Mouse (Mus musculus) ovary, postnatal 10 days (tissue): ENCODE measurements around the gene Fat2.

Source experiments
- DNase-seq: peaks from one replicate; pipeline ENCODE4 v3.0.0; 2022; ENCODE audit warnings: low spot score

Fat2 gene

GRCm38 (mm10) chr11:55329868-55330772, 6.2 kb downstream of the Fat2 start:
- no peak for DNase-seq

GRCm38 (mm10) chr11:55327558-55328409, 8.6 kb downstream of the Fat2 start:
- DNase-seq, result no peak

GRCm38 (mm10) chr11:55327111-55327510, 9.3 kb downstream of the Fat2 start:
- no peak for DNase-seq

- no peak for DNase-seq
Measured at GRCm38 (mm10) chr11:55326211-55326610, 10.2 kb downstream of the Fat2 start.

GRCm38 (mm10) chr11:55323854-55324253, 12.5 kb downstream of the Fat2 start:
- no peak for DNase-seq

GRCm38 (mm10) chr11:55320990-55321389, 15.4 kb downstream of the Fat2 start:
- DNase-seq, result no peak

- no peak for DNase-seq
Measured at GRCm38 (mm10) chr11:55315966-55316365, 20.4 kb downstream of the Fat2 start.

GRCm38 (mm10) chr11:55314704-55315047, 21.7 kb downstream of the Fat2 start:
- DNase-seq, result no peak

- no peak for DNase-seq
Measured at GRCm38 (mm10) chr11:55313768-55314703, 22.3 kb downstream of the Fat2 start.

- no peak for DNase-seq
Measured at GRCm38 (mm10) chr11:55302350-55302749, 34.0 kb downstream of the Fat2 start.

- DNase-seq, result no peak
Measured at GRCm38 (mm10) chr11:55293179-55293578, 43.2 kb downstream of the Fat2 start.

- DNase-seq, result no peak
Measured at GRCm38 (mm10) chr11:55291901-55292300, 44.5 kb downstream of the Fat2 start.

- DNase-seq, result no peak
Measured at GRCm38 (mm10) chr11:55289851-55290391, 46.4 kb downstream of the Fat2 start.

GRCm38 (mm10) chr11:55274756-55275155, 61.6 kb downstream of the Fat2 start:
- DNase-seq, result no peak

- no peak for DNase-seq
Measured at GRCm38 (mm10) chr11:55268580-55268979, 67.8 kb downstream of the Fat2 start.

- DNase-seq, result no peak
Measured at GRCm38 (mm10) chr11:55265647-55266046, 70.7 kb downstream of the Fat2 start.

GRCm38 (mm10) chr11:55264318-55264717, 72.0 kb downstream of the Fat2 start:
- DNase-seq, result no peak

GRCm38 (mm10) chr11:55262000-55262399, 74.4 kb downstream of the Fat2 start:
- DNase-seq, result no peak

- no peak for DNase-seq
Measured at GRCm38 (mm10) chr11:55261105-55261504, 75.3 kb downstream of the Fat2 start.

GRCm38 (mm10) chr11:55253391-55253790, 83.0 kb downstream of the Fat2 start:
- no peak for DNase-seq

GRCm38 (mm10) chr11:55250527-55250926, 85.8 kb downstream of the Fat2 start:
- no peak for DNase-seq

GRCm38 (mm10) chr11:55240556-55240955, 95.8 kb downstream of the Fat2 start:
- peak; percentile 21 for DNase-seq
